Mouse (Mus musculus) left cerebral cortex, postnatal 14 days (tissue): ENCODE measurements around the gene Gm49340. TPM values are rescaled to one million over a fixed set of nuclear protein-coding genes. Genes with fewer than 3 reads are reported as not detected.

Source experiments
- total RNA-seq, 2 experiments: library from RNA; stranded (reverse); gene quantifications; 2 replicates each; pipeline ENCODE4 v1.2.3; 2021

Gene Gm49340
- total RNA-seq, 2 experiments from 2014 or later = not detected

Other genes starting within 250 kb of the Gm49340 start
- gene Itgae, start 239.2 kb upstream of the Gm49340 start, total RNA-seq = under 1 TPM; 0.53 to 0.55 TPM
- under 1 TPM; 0.40 to 0.61 TPM for gene Haspin, start 191.4 kb upstream of the Gm49340 start, total RNA-seq
- under 1 TPM; 0.24 to 0.76 TPM for gene P2rx5, start 169.3 kb upstream of the Gm49340 start, total RNA-seq
- 10 to 100 TPM; 67.0 to 70.3 TPM for gene Emc6, start 152.7 kb upstream of the Gm49340 start, total RNA-seq
- gene Tax1bp3, start 152.7 kb upstream of the Gm49340 start, total RNA-seq = 10 to 100 TPM; 14.5 to 16.3 TPM
- gene Ctns, start 130.7 kb upstream of the Gm49340 start, total RNA-seq = 10 to 100 TPM; 15.5 to 18.9 TPM
- gene Shpk, start 130.3 kb upstream of the Gm49340 start, total RNA-seq = 1 to 10 TPM; 2.2 TPM
- under 1 TPM; 0.13 to 0.42 TPM for gene Trpv1, start 95.4 kb upstream of the Gm49340 start, total RNA-seq
- gene Trpv3, start 62.4 kb upstream of the Gm49340 start, total RNA-seq = under 1 TPM; 0.17 to 0.35 TPM
- gene Aspa, start 145 bp upstream of the Gm49340 start, total RNA-seq = 1 to 10 TPM; 3.2 to 4.0 TPM
- not detected for gene Spata22, start within 50 bp of the Gm49340 start, total RNA-seq
- not detected for gene Olfr20, start 21.0 kb downstream of the Gm49340 start, total RNA-seq
- gene Olfr376, start 41.5 kb downstream of the Gm49340 start, total RNA-seq = not detected
- gene Olfr1, start 69.9 kb downstream of the Gm49340 start, total RNA-seq = not detected
- gene Olfr378, start 98.7 kb downstream of the Gm49340 start, total RNA-seq = not detected
- gene Olfr380, start 127.8 kb downstream of the Gm49340 start, total RNA-seq = not detected
- gene Olfr381, start 161.9 kb downstream of the Gm49340 start, total RNA-seq = not detected
- gene Olfr382, start 187.5 kb downstream of the Gm49340 start, total RNA-seq = not detected